Mouse (Mus musculus) liver, postnatal 0 days (tissue): ENCODE results near the gene Ints4.
"Not testable (repeated sequence)": the region's sequence is repeated elsewhere in the genome, so short reads cannot be mapped to it uniquely, and the experiment has no call there.

Experiments
- CTCF ChIP-seq: sonication (generic); IDR thresholded peaks from 2 replicates; pipeline ENCODE4 v1.5.1; 2016; ENCODE audit warnings: antibody characterized with exemption, low read depth
- EP300 ChIP-seq: IDR thresholded peaks from 2 replicates; pipeline ENCODE4 v1.6.1; 2016; ENCODE audit warnings: antibody characterized with exemption, low read depth, mild to moderate bottlenecking

GRCm38 (mm10) chr7:97433517-97433916, 47.2 kb upstream of the Ints4 start:
- not testable (repeated sequence) for TF ChIP-seq EP300, CTCF
